Mouse (Mus musculus): ENCODE measurements at regions not wholly inside any gene's neighbourhood (a gene's known extent, or its start where the extent isn't known, plus 50 kb on each side); places are given as distances from the start of the nearest gene placed in this dataset.

GRCm38 (mm10) chr12:16157896-16158295, 341.2 kb upstream of the Trib2 start:
- no peaks in the 10 kb centered on the region for H3K4me1 ChIP-seq (ENCODE audit: control insufficient read depth, insufficient read depth, low read length)
- no peaks in the 10 kb centered on the region for H3K9me3 ChIP-seq (ENCODE audit: control insufficient read depth, low read length)
- no peak overlapping the region for H3K9ac ChIP-seq (replicated peaks; ENCODE audit: low read depth, low read length)
- H3K4me3 ChIP-seq (ENCODE audit: low read depth, low read length): no peak overlapping the region
- ATAC-seq (ENCODE audit: low read depth): no peak
- no peaks in the 10 kb centered on the region for H3K36me3 ChIP-seq (ENCODE audit: control insufficient read depth, insufficient read depth, low read length)
- no peaks in the 10 kb centered on the region for H3K27me3 ChIP-seq (ENCODE audit: control insufficient read depth, insufficient read depth, low read length)
- no peak overlapping the region for H3K4me2 ChIP-seq (ENCODE audit: low read depth, low read length)
- no peak overlapping the region for H3K27ac ChIP-seq (ENCODE audit: low read depth, low read length)
- 77% methylated on average over 7 of the region's 7 CpGs for WGBS

GRCm38 (mm10) chr12:16155791-16156558, 339.3 kb upstream of the Trib2 start:
- no peak overlapping the region for H3K4me3 ChIP-seq (ENCODE audit: low read depth, low read length)
- 24% methylated on average over 2 of the region's 2 CpGs for WGBS
- peak; percentile 84; the same call in 1 of the 2 replicates for ATAC-seq (ENCODE audit: low read depth)
- no peak overlapping the region for H3K9ac ChIP-seq (replicated peaks; ENCODE audit: low read depth, low read length)
- no peaks in the 10 kb centered on the region for H3K9me3 ChIP-seq (ENCODE audit: control insufficient read depth, low read length)
- peak overlapping the region; percentile 25; the same call in 1 of the 2 replicates for H3K27ac ChIP-seq (ENCODE audit: low read depth, low read length)
- no peaks in the 10 kb centered on the region for H3K36me3 ChIP-seq (ENCODE audit: control insufficient read depth, insufficient read depth, low read length)
- H3K4me1 ChIP-seq (ENCODE audit: control insufficient read depth, insufficient read depth, low read length): no peaks in the 10 kb centered on the region
- no peak overlapping the region for H3K4me2 ChIP-seq (ENCODE audit: low read depth, low read length)
- H3K27me3 ChIP-seq (ENCODE audit: control insufficient read depth, insufficient read depth, low read length): no peaks in the 10 kb centered on the region

GRCm38 (mm10) chr12:16154256-16154655, 337.5 kb upstream of the Trib2 start:
- ATAC-seq (ENCODE audit: low read depth): no peak
- Histone ChIP-seq H3K9ac (replicated peaks; ENCODE audit: low read depth, low read length) (no peak overlapping the region), H3K4me3 (ENCODE audit: low read depth, low read length) (no peak overlapping the region), H3K4me2 (ENCODE audit: low read depth, low read length) (no peak overlapping the region), H3K27me3 (ENCODE audit: control insufficient read depth, insufficient read depth, low read length) (no peaks in the 10 kb centered on the region), H3K36me3 (ENCODE audit: control insufficient read depth, insufficient read depth, low read length) (no peaks in the 10 kb centered on the region), H3K27ac (ENCODE audit: low read depth, low read length) (no peak overlapping the region), H3K9me3 (ENCODE audit: control insufficient read depth, low read length) (no peaks in the 10 kb centered on the region), H3K4me1 (ENCODE audit: control insufficient read depth, insufficient read depth, low read length) (no peaks in the 10 kb centered on the region)
- WGBS: 96% methylated on average over 1 of the region's 1 CpGs

- no peak overlapping the region for H3K27ac ChIP-seq (ENCODE audit: low read depth, low read length)
- H3K4me2 ChIP-seq (ENCODE audit: low read depth, low read length): no peak overlapping the region
- 88% methylated on average over 11 of the region's 11 CpGs for whole genome bisulfite sequencing
- no peaks in the 10 kb centered on the region for H3K36me3 ChIP-seq (ENCODE audit: control insufficient read depth, insufficient read depth, low read length)
- ATAC-seq (ENCODE audit: low read depth): no peak
- no peaks in the 10 kb centered on the region for H3K27me3 ChIP-seq (ENCODE audit: control insufficient read depth, insufficient read depth, low read length)
- no peaks in the 10 kb centered on the region for H3K4me1 ChIP-seq (ENCODE audit: control insufficient read depth, insufficient read depth, low read length)
- no peak overlapping the region for H3K9ac ChIP-seq (replicated peaks; ENCODE audit: low read depth, low read length)
- no peak overlapping the region for H3K4me3 ChIP-seq (ENCODE audit: low read depth, low read length)
- H3K9me3 ChIP-seq (ENCODE audit: control insufficient read depth, low read length): no peaks in the 10 kb centered on the region
These were observed 335.4 kb upstream of the Trib2 start for GRCm38 (mm10) chr12:16152108-16152507.

- H3K9me3 ChIP-seq (ENCODE audit: control insufficient read depth, low read length): no peaks in the 10 kb centered on the region
- H3K4me1 ChIP-seq (ENCODE audit: control insufficient read depth, insufficient read depth, low read length): no peaks in the 10 kb centered on the region
- no peak overlapping the region for H3K9ac ChIP-seq (replicated peaks; ENCODE audit: low read depth, low read length)
- no peak overlapping the region for H3K4me3 ChIP-seq (ENCODE audit: low read depth, low read length)
- 55% methylated on average over 5 of the region's 5 CpGs for WGBS
- H3K4me2 ChIP-seq (ENCODE audit: low read depth, low read length): no peak overlapping the region
- no peak overlapping the region for H3K27ac ChIP-seq (ENCODE audit: low read depth, low read length)
- ATAC-seq (ENCODE audit: low read depth): no peak
- H3K27me3 ChIP-seq (ENCODE audit: control insufficient read depth, insufficient read depth, low read length): no peaks in the 10 kb centered on the region
- no peaks in the 10 kb centered on the region for H3K36me3 ChIP-seq (ENCODE audit: control insufficient read depth, insufficient read depth, low read length)
These were observed 334.5 kb upstream of the Trib2 start for GRCm38 (mm10) chr12:16151170-16151702.

GRCm38 (mm10) chr12:16146919-16147318, 330.2 kb upstream of the Trib2 start:
- no peak overlapping the region for H3K4me2 ChIP-seq (ENCODE audit: low read depth, low read length)
- no peaks in the 10 kb centered on the region for H3K36me3 ChIP-seq (ENCODE audit: control insufficient read depth, insufficient read depth, low read length)
- no peak overlapping the region for H3K4me3 ChIP-seq (ENCODE audit: low read depth, low read length)
- H3K27ac ChIP-seq (ENCODE audit: low read depth, low read length): no peak overlapping the region
- H3K27me3 ChIP-seq (ENCODE audit: control insufficient read depth, insufficient read depth, low read length): no peaks in the 10 kb centered on the region
- ATAC-seq (ENCODE audit: low read depth): no peak
- H3K4me1 ChIP-seq (ENCODE audit: control insufficient read depth, insufficient read depth, low read length): no peaks in the 10 kb centered on the region
- 72% methylated on average over 2 of the region's 2 CpGs for WGBS
- H3K9me3 ChIP-seq (ENCODE audit: control insufficient read depth, low read length): no peaks in the 10 kb centered on the region
- no peak overlapping the region for H3K9ac ChIP-seq (replicated peaks; ENCODE audit: low read depth, low read length)

- H3K4me1 ChIP-seq (ENCODE audit: control insufficient read depth, insufficient read depth, low read length): no peaks in the 10 kb centered on the region
- H3K36me3 ChIP-seq (ENCODE audit: control insufficient read depth, insufficient read depth, low read length): no peaks in the 10 kb centered on the region
- 89% methylated on average over 7 of the region's 7 CpGs for WGBS
- no peak overlapping the region for H3K4me2 ChIP-seq (ENCODE audit: low read depth, low read length)
- no peak overlapping the region for H3K27ac ChIP-seq (ENCODE audit: low read depth, low read length)
- no peaks in the 10 kb centered on the region for H3K9me3 ChIP-seq (ENCODE audit: control insufficient read depth, low read length)
- H3K9ac ChIP-seq (replicated peaks; ENCODE audit: low read depth, low read length): no peak overlapping the region
- no peak overlapping the region for H3K4me3 ChIP-seq (ENCODE audit: low read depth, low read length)
- no peak for ATAC-seq (ENCODE audit: low read depth)
- no peaks in the 10 kb centered on the region for H3K27me3 ChIP-seq (ENCODE audit: control insufficient read depth, insufficient read depth, low read length)
These were observed 328.9 kb upstream of the Trib2 start for GRCm38 (mm10) chr12:16145621-16146020.

GRCm38 (mm10) chr12:16141193-16141592, 324.5 kb upstream of the Trib2 start:
- H3K9me3 ChIP-seq (ENCODE audit: control insufficient read depth, low read length): no peaks in the 10 kb centered on the region
- H3K27ac ChIP-seq (ENCODE audit: low read depth, low read length): no peak overlapping the region
- H3K4me1 ChIP-seq (ENCODE audit: control insufficient read depth, insufficient read depth, low read length): no peaks in the 10 kb centered on the region
- H3K4me3 ChIP-seq (ENCODE audit: low read depth, low read length): no peak overlapping the region
- H3K4me2 ChIP-seq (ENCODE audit: low read depth, low read length): no peak overlapping the region
- H3K36me3 ChIP-seq (ENCODE audit: control insufficient read depth, insufficient read depth, low read length): no peaks in the 10 kb centered on the region
- no peak overlapping the region for H3K9ac ChIP-seq (replicated peaks; ENCODE audit: low read depth, low read length)
- WGBS: 71% methylated on average over 4 of the region's 4 CpGs
- no peak for ATAC-seq (ENCODE audit: low read depth)
- H3K27me3 ChIP-seq (ENCODE audit: control insufficient read depth, insufficient read depth, low read length): no peaks in the 10 kb centered on the region

- Histone ChIP-seq H3K4me1 (ENCODE audit: control insufficient read depth, insufficient read depth, low read length) (no peaks in the 10 kb centered on the region), H3K4me3 (ENCODE audit: low read depth, low read length) (no peak overlapping the region), H3K9me3 (ENCODE audit: control insufficient read depth, low read length) (no peaks in the 10 kb centered on the region), H3K9ac (replicated peaks; ENCODE audit: low read depth, low read length) (no peak overlapping the region), H3K4me2 (ENCODE audit: low read depth, low read length) (no peak overlapping the region), H3K27me3 (ENCODE audit: control insufficient read depth, insufficient read depth, low read length) (no peaks in the 10 kb centered on the region), H3K27ac (ENCODE audit: low read depth, low read length) (no peak overlapping the region), H3K36me3 (ENCODE audit: control insufficient read depth, insufficient read depth, low read length) (no peaks in the 10 kb centered on the region)
- ATAC-seq (ENCODE audit: low read depth): no peak
- WGBS: 46% methylated on average over 5 of the region's 5 CpGs
These were observed 323.9 kb upstream of the Trib2 start for GRCm38 (mm10) chr12:16140511-16141110.

Measured in neural tube, embryonic 14.5 days (tissue).